Mouse (Mus musculus): ENCODE results near the gene Rin3.

DNA sequence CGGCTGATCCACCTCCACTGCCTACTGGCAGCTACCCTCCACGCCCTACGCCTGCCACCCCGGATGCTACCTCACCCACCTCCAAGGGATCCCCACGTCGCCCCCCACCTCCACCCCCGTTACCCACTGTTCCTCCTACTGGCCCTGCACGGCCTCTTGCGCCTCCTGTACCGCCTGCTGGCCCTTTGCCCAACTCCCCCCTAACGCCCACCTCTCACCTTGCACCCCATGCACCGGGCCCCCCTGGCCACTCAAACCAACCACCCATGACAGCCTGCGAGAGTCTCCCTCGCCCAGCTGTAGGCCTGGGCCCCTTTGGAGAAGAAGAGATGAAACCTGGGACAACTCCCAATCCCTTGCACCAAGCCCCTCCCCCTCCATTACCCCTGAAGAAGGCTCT lies 85.7 kb downstream of the Rin3 start:
- no peak for TF ChIP-seq CTCF (IDR thresholded peaks at IDR 0.05; ENCODE audit: insufficient read depth, low read length)
- TF ChIP-seq POLR2A (IDR thresholded peaks at IDR 0.05; ENCODE audit: borderline replicate concordance, extremely low read depth, low read depth, low read length): no peak
